Mouse (Mus musculus): ENCODE results near the gene Lrrk1. TPM values are rescaled to one million over a fixed set of nuclear protein-coding genes. Genes with fewer than 3 reads are reported as not detected.

Gene Lrrk1
- total RNA-seq, 1 experiment: 7.4 TPM

DNA sequence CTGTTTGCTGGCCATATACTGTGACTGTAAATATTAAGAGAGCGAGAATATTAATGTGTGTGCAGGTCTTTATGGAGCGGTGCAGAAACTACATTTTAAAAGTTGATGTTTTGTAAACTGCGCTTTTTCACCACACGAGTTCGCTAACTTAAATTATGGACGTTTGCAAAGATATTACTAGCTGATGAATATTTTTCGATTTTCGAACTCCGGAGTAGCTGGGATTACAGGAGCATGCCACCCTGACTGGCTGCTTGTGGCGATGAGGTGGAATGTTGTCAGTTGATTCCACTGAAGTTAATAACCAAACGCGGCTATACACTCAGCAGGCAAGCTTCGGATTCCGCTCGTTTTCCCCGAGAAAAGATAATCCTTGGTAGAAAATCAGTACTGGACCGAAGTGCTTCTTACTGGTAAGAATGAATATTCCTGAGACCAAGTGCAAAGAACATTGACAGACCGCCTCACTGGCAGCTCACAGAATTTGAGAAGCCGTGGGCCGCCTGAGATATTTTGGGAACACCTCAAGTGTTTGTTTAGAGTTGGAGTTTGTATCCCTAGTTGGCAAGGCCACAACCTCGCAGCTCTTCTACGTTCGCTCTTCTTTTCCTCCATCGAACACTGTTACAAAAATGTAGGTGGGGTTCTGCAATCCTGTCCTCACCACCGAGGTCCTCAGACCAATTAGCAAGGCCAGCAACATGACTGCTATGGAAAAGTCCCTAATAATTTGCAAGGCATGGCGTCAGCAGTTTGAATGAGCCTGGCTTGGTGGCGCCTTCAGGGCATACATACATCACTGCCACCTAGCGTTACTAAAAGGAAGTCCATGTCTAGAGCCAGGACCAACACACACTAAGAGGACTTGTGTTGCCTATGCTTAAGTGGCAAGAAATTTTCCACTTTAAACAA lies 727 bp upstream of the Lrrk1 start:
- Histone ChIP-seq H3K4me3 (ENCODE audit: insufficient read depth in 1 of 2, low read depth in 1 of 2, low read length in 2 of 2, poor library complexity in 1 of 2, severe bottlenecking in 1 of 2) (peak overlapping the region; percentile 71 to 85; a peak in 3 of 4 replicates), H3K9ac (ENCODE audit: insufficient read depth, low read depth, low read length, poor library complexity, severe bottlenecking) (no peak overlapping the region), H3K4me1 (ENCODE audit: control insufficient read depth in 2 of 2, insufficient read depth in 2 of 2, low read length in 2 of 2, poor library complexity in 1 of 2) (no peaks in the 10 kb centered on the region), H3K27ac (ENCODE audit: insufficient read depth, low read depth, low read length, poor library complexity, severe bottlenecking) (no peak overlapping the region), H3K36me3 (ENCODE audit: control insufficient read depth, insufficient read depth, low read length, poor library complexity, severe bottlenecking) (no peaks in the 10 kb centered on the region), H3K9me3 (ENCODE audit: control insufficient read depth, insufficient read depth, low read depth, low read length) (no peaks in the 10 kb centered on the region)
- in situ Hi-C loops (cut with MboI; ENCODE audit: low sequenced_read_pairs in 2 of 2, unreplicated experiment in 2 of 2): no loop called here
- TF ChIP-seq ZNF384 (IDR thresholded peaks at IDR 0.05; ENCODE audit: low read depth, low read length): no peak
- TF ChIP-seq ZC3H11A (IDR thresholded peaks at IDR 0.05; ENCODE audit: borderline replicate concordance, low read depth, low read length): no peak
- TF ChIP-seq CHD2 (IDR thresholded peaks at IDR 0.05; ENCODE audit: low read depth, low read length): no peak
- no peak for TF ChIP-seq MAFK (IDR thresholded peaks at IDR 0.05; ENCODE audit: insufficient read depth, low read depth, low read length)
- TF ChIP-seq HCFC1 (IDR thresholded peaks at IDR 0.05; ENCODE audit: borderline replicate concordance, insufficient read depth, low read length): no peak
- DNase-seq (ENCODE audit: low read depth, low spot score): peak; percentile 45

DNA sequence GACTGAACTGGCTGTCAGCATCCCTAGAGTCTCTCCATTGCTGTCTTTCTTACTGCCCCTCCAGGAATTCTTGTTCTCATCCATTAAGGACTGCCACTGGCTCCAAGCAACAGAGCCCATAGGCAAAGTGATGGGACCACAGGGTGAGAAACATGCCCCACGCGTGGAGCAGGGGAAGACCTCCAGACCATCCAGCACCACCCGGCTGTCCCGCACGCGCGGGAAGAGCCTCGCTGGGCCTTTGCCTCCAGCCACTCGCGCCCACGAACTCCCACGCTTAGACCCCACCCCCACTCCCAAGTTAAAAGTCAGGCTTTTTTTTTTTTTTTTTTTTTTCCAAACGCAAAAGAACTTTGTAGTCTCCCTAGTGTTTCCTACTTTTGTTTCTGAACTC lies 734 bp downstream of the Lrrk1 start:
- in situ Hi-C loops (cut with MboI; ENCODE audit: low sequenced_read_pairs in 2 of 2, unreplicated experiment in 2 of 2): no loop called here
- no peak for TF ChIP-seq ZC3H11A (IDR thresholded peaks at IDR 0.05; ENCODE audit: borderline replicate concordance, low read depth, low read length)
- TF ChIP-seq MAFK (IDR thresholded peaks at IDR 0.05; ENCODE audit: insufficient read depth, low read depth, low read length): no peak
- TF ChIP-seq ZNF384 (IDR thresholded peaks at IDR 0.05; ENCODE audit: low read depth, low read length): peak; percentile 16; the same call in 1 of the 2 replicates
- Histone ChIP-seq H3K27ac (ENCODE audit: insufficient read depth, low read depth, low read length, poor library complexity, severe bottlenecking) (no peak overlapping the region), H3K9ac (ENCODE audit: insufficient read depth, low read depth, low read length, poor library complexity, severe bottlenecking) (no peak overlapping the region), H3K36me3 (ENCODE audit: control insufficient read depth, insufficient read depth, low read length, poor library complexity, severe bottlenecking) (no peaks in the 10 kb centered on the region), H3K4me1 (ENCODE audit: control insufficient read depth in 2 of 2, insufficient read depth in 2 of 2, low read length in 2 of 2, poor library complexity in 1 of 2) (no peaks in the 10 kb centered on the region), H3K4me3 (ENCODE audit: insufficient read depth in 1 of 2, low read depth in 1 of 2, low read length in 2 of 2, poor library complexity in 1 of 2, severe bottlenecking in 1 of 2) (peak overlapping the region; percentile 71 to 85), H3K9me3 (ENCODE audit: control insufficient read depth, insufficient read depth, low read depth, low read length) (no peaks in the 10 kb centered on the region)
- no peak for DNase-seq (ENCODE audit: low read depth, low spot score)

DNA sequence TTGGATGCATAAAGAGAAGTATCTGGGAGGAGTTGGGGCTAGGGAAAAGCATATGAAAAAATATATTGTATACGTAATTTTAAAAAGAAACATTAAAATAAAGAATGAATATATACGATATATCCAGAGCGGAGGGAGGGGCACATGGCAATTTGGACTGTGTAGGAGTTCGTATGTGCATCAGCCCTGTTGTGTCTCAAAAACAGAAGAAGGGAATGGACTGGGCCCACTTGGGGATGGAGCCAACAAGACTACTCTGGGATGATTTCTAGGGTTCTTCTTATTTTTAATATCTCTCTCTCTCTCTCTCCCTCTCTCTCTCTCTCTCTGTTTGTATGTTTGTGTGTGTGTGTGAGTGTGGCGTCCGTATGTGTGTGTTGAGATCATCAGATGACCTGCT lies 1.7 kb downstream of the Lrrk1 start:
- Histone ChIP-seq H3K4me3 (ENCODE audit: insufficient read depth in 1 of 2, low read depth in 1 of 2, low read length in 2 of 2, poor library complexity in 1 of 2, severe bottlenecking in 1 of 2) (no peak overlapping the region), H3K36me3 (ENCODE audit: control insufficient read depth, insufficient read depth, low read length, poor library complexity, severe bottlenecking) (no peaks in the 10 kb centered on the region), H3K4me1 (ENCODE audit: control insufficient read depth in 2 of 2, insufficient read depth in 2 of 2, low read length in 2 of 2, poor library complexity in 1 of 2) (no peaks in the 10 kb centered on the region), H3K27ac (ENCODE audit: insufficient read depth, low read depth, low read length, poor library complexity, severe bottlenecking) (no peak overlapping the region), H3K9ac (ENCODE audit: insufficient read depth, low read depth, low read length, poor library complexity, severe bottlenecking) (no peak overlapping the region), H3K9me3 (ENCODE audit: control insufficient read depth, insufficient read depth, low read depth, low read length) (no peaks in the 10 kb centered on the region)
- no peak for DNase-seq (ENCODE audit: low read depth, low spot score)
- in situ Hi-C loops (cut with MboI; ENCODE audit: low sequenced_read_pairs in 2 of 2, unreplicated experiment in 2 of 2): no loop called here
- TF ChIP-seq ZNF384 (IDR thresholded peaks at IDR 0.05; ENCODE audit: low read depth, low read length): no peak
- no peak for TF ChIP-seq ZC3H11A (IDR thresholded peaks at IDR 0.05; ENCODE audit: borderline replicate concordance, low read depth, low read length)
- TF ChIP-seq HCFC1 (IDR thresholded peaks at IDR 0.05; ENCODE audit: borderline replicate concordance, insufficient read depth, low read length): no peak
- TF ChIP-seq CHD2 (IDR thresholded peaks at IDR 0.05; ENCODE audit: low read depth, low read length): no peak
- TF ChIP-seq MAFK (IDR thresholded peaks at IDR 0.05; ENCODE audit: insufficient read depth, low read depth, low read length): no peak

DNA sequence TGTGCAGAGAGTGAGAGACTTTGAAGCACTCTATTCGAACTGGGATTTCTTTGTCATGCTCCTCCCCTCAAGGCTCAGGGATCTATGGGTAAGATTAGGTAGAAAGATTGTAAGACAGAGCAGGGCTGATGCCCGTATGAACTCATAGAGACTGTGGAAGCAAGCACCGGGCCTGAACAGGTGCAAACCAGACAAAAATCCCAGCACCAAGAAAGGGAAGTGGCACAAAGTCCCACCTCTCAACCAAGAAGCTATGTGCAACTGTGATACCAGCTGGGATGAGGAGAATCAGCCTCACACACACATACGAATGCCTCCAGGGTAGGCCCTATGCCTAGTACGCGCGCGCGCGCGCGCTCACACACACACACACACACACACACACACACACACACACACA lies 2.3 kb downstream of the Lrrk1 start:
- Histone ChIP-seq H3K4me3 (ENCODE audit: insufficient read depth in 1 of 2, low read depth in 1 of 2, low read length in 2 of 2, poor library complexity in 1 of 2, severe bottlenecking in 1 of 2) (no peak overlapping the region), H3K9ac (ENCODE audit: insufficient read depth, low read depth, low read length, poor library complexity, severe bottlenecking) (no peak overlapping the region), H3K4me1 (ENCODE audit: control insufficient read depth in 2 of 2, insufficient read depth in 2 of 2, low read length in 2 of 2, poor library complexity in 1 of 2) (no peaks in the 10 kb centered on the region), H3K36me3 (ENCODE audit: control insufficient read depth, insufficient read depth, low read length, poor library complexity, severe bottlenecking) (no peaks in the 10 kb centered on the region), H3K9me3 (ENCODE audit: control insufficient read depth, insufficient read depth, low read depth, low read length) (no peaks in the 10 kb centered on the region), H3K27ac (ENCODE audit: insufficient read depth, low read depth, low read length, poor library complexity, severe bottlenecking) (no peak overlapping the region)
- in situ Hi-C loops (cut with MboI; ENCODE audit: low sequenced_read_pairs in 2 of 2, unreplicated experiment in 2 of 2): no loop called here
- TF ChIP-seq HCFC1 (IDR thresholded peaks at IDR 0.05; ENCODE audit: borderline replicate concordance, insufficient read depth, low read length): no peak
- TF ChIP-seq MAFK (IDR thresholded peaks at IDR 0.05; ENCODE audit: insufficient read depth, low read depth, low read length): no peak
- no peak for TF ChIP-seq ZC3H11A (IDR thresholded peaks at IDR 0.05; ENCODE audit: borderline replicate concordance, low read depth, low read length)
- TF ChIP-seq ZNF384 (IDR thresholded peaks at IDR 0.05; ENCODE audit: low read depth, low read length): no peak
- no peak for TF ChIP-seq CHD2 (IDR thresholded peaks at IDR 0.05; ENCODE audit: low read depth, low read length)
- DNase-seq (ENCODE audit: low read depth, low spot score): no peak

Measured in ES-E14 (cell line).